Mouse (Mus musculus) liver, adult (tissue): ENCODE measurements around the gene Lrrc45.

Experiments used
- GATA4 ChIP-seq: IDR thresholded peaks from 2 replicates; pipeline ENCODE4 v1.6.1; 2014; ENCODE audit warnings: mild to moderate bottlenecking, low read length; ENCODE audit not compliant: insufficient replicate concordance

Gene Lrrc45

GRCm38 (mm10) chr11:120715131-120715530, 1.4 kb downstream of the Lrrc45 start:
- TF ChIP-seq GATA4 = no peak

DNA sequence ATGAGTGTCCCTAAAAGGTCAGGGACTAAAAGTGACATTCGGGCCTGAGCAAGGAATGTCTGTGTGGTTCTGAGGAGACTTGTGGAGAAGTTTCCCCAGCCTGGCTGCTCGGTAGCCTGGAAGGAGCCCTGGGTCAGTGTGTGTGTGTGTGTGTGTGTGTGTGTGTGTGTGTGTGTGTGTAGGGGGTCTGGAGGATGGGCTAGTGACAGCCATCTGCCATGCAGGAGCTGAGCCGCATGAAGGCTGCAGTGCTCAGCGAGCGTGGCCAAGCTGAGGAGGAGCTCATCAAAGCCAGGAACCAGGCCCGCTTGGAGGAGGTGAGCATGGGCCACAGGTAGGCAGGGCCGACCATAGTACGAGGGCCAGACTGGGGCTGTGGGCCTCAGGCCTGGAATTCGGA, 5.5 kb downstream of the Lrrc45 start:
- TF ChIP-seq GATA4 = no peak

GRCm38 (mm10) chr11:120719841-120720376, 6.2 kb downstream of the Lrrc45 start:
- TF ChIP-seq GATA4 = no peak

- TF ChIP-seq GATA4 = no peak
Measured at GRCm38 (mm10) chr11:120720450-120720849, 6.7 kb downstream of the Lrrc45 start.

DNA sequence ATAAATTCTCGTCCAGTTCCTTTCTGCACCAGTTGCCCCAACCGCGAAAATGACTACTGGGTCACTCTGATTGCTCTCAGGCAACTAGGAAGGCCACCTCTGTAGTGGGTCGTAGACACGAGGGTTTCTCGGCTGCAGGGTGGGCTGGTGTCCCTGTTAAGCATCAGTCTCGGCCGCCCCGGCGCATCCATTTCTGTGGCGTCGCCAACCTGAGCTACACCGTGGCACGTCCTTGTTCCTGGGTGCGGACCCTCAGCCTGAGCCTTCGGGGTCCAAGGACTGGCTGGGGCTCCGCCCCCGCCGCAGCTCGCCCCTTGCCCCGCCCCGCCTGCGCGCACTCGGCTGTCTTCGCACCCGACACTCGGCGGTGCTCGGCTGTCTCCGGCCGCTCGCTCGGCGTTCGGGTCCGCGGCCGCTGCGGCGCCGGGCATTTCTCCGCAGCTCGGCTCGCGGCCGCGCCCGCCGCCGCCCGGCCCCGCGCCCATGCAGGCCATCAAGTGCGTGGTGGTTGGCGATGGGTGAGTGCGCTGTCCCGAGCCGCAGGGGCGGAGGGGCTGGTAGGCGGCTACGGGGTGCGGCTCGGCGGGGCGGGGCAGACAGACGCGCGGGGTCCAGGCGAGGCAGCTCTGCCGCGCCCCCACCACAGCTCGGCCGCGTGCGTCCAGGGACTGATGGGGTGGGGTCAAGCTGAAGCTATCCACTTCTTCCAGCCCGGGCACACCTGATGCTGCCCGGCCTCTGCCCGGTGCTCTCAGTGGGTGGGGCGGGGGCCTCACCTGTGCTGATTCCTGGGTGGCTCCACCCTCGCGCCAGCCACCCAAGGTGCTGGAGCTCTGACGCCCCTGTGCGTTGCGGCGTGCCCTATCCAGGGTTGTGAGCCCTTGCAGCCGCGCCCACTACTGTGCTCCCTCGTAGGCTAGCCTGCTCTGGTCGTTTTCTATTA, 7.7 kb downstream of the Lrrc45 start, which contains the start of gene Rac3:
TSS of gene Rac3 (plus strand) at position 347 of the 943 bp plus-strand sequence.
- TF ChIP-seq GATA4 = no peak

DNA sequence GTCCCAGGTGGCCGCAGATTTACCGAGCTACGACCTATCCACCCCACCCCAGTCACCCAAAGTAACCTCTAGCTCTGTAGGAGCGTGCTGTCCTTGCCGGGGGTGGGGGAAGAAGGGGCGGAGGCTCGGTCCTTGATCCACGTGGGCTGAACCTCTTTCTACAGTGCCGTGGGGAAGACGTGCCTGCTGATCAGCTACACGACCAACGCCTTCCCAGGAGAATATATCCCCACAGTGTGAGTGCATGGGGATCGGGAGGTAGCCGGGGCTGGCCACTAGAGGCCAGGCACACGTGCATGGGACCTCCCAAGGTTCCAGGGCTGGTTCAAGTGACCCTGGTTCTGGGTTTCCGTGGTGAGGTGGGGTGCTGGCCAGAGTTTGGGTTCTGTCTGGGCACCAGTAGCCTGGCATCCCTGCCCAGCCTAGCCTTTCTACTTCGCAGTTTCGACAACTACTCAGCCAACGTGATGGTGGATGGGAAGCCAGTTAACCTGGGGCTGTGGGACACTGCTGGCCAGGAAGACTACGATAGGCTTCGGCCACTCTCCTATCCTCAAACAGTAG, 8.4 kb downstream of the Lrrc45 start:
- TF ChIP-seq GATA4 = no peak

- no peak for TF ChIP-seq GATA4
Measured at GRCm38 (mm10) chr11:120722761-120723382, 9.1 kb downstream of the Lrrc45 start.

- no peak for TF ChIP-seq GATA4
Measured at GRCm38 (mm10) chr11:120723509-120723908, 9.8 kb downstream of the Lrrc45 start.

- no peak for TF ChIP-seq GATA4
Measured at GRCm38 (mm10) chr11:120726243-120727168, 12.8 kb downstream of the Lrrc45 start.

DNA sequence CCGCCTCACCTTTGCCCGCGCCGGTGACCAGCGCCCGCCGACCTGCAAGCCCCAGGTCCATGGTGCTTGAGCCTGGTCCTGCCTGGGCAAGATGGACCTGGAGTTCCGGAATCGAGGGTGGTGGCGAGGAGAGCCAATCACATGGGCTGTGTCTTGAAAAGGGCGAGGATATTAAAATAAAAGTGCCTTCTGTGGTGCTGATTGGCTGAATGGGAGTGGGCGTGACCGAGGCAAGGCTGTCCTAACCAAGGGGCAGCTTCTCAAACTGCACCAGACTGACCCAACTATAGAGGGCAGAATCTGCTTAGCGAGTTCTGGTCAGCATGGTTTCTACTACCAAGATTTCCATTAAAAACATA, 13.4 kb downstream of the Lrrc45 start, which contains the start of gene Dcxr:
TSS of gene Dcxr (minus strand) at position 113 of the 359 bp plus-strand sequence.
- no peak; the same call in 1 of the 2 replicates for TF ChIP-seq GATA4

DNA sequence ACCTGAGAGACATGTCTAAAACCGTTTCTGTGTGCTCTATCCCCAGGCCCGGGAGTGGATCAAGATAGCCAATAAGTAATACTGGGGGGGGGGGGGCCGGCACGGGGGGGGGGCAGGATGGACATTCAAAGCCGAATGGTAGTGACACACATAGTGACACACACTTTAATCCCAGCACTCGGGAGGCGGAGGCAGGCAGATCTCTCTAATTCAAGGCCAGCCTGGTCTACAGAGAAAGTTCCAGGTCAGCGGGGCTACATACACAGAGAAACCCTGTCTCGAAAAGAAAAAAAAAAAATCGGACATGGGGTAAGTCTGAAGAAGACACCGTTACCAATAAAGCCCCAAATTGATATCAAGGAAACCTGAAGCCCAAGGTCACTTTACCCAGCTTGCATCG, 13.8 kb downstream of the Lrrc45 start:
- TF ChIP-seq GATA4 = no peak

DNA sequence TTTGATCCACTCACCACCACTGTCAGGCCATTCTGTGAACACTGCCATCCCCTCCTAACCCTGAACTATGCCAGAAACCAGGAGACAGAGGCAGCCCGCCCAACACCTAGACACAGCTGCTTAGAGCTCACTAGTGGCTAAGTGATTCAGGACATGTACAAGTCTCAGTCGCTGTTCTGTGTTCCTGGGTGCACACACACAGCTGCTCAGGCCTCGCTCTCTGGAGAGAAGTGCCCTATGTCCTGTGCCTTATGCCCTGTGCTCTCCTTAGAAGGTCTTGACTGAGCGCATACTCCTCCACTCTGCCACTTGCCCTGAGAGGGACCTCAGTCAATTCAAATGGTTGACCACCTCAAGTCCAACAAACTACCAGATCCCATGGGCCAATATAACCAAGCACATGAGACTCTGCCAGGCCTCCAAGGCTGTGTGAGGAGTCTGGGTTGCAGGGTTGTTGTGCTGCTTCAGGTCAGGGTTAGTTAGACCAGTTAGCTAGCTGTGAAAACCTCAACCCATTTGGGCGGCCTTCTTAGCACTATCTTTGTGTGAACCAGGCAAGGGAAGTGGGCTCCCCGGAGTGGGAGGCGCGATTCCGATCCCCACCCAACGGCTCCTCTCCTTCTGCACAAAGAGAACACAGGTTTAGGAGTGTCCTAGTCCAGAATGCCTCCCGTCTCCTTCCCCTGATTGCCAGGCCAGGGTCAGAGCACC, 15.0 kb downstream of the Lrrc45 start:
- no peak for TF ChIP-seq GATA4

DNA sequence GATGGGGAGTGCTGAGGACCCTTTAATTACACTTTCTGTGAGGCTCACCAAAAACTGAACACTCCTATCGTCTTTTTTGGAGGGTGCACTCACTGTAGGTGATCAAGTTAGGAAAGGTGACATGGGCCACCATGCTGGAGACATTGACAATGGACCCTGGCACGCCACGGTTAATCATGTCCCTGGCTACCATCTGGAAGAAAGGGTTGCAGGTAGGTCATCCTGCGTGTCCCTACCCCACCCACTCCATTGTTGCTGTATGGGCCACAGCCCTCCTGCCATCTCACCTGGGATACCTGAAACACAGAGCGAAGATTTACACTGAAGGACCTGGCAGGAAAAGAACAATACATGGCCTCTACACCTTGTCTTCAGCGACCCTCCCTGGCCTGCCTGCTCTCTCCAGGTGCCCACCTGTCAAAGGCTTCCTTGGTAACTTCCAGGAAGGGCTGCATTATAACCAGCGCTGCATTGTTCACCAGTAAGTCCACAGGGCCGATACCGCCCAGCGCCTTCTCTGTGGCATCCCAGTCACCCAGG, 16.7 kb downstream of the Lrrc45 start:
- no peak for TF ChIP-seq GATA4

GRCm38 (mm10) chr11:120731395-120731794, 17.7 kb downstream of the Lrrc45 start:
- no peak for TF ChIP-seq GATA4
